Mouse (Mus musculus): ENCODE measurements at regions not wholly inside any gene's neighbourhood (a gene's known extent, or its start where the extent isn't known, plus 50 kb on each side); places are given as distances from the start of the nearest gene placed in this dataset.

DNA sequence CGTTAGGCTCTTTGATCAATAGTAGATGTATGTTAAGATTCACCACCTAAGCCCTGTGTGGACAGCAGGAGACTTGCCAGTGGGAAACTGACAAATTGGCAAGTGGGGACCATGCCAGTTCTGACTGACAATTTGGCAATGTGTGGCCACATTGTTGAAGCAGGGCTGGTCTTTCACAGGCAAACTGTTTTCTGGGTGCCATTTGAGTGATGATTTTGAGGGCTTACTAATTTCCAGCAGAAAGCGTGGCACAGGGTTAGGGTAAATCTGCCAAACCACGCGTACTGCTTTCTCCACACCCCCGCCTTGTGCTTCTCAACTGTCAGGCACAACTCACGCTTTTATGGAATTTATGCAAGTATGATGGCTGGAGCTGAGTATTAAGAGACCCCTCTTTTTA, 91.2 kb upstream of the Trpm3 start:
- DNase-seq (ENCODE audit: low spot score) = no peak

DNA sequence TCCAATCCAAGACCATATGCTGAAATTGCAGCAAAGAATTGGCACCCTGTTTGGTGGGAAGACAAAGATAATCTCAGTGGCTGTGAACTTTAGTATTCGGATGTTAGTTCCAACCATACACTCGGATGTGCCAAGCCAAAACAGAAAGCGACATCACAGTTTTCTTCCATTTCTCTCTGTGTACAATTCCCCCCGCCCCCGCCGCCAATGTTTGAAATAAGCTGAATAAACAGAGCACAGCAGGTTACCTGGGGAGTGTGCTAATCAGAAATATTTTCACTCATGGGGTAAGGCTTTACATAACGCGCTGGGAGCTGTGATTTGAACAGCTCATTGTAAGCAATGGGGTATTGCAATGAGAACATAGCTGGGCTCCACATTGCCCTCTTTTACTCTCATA, 72.5 kb upstream of the Trpm3 start:
- DNase-seq (ENCODE audit: low spot score) = no peak

DNA sequence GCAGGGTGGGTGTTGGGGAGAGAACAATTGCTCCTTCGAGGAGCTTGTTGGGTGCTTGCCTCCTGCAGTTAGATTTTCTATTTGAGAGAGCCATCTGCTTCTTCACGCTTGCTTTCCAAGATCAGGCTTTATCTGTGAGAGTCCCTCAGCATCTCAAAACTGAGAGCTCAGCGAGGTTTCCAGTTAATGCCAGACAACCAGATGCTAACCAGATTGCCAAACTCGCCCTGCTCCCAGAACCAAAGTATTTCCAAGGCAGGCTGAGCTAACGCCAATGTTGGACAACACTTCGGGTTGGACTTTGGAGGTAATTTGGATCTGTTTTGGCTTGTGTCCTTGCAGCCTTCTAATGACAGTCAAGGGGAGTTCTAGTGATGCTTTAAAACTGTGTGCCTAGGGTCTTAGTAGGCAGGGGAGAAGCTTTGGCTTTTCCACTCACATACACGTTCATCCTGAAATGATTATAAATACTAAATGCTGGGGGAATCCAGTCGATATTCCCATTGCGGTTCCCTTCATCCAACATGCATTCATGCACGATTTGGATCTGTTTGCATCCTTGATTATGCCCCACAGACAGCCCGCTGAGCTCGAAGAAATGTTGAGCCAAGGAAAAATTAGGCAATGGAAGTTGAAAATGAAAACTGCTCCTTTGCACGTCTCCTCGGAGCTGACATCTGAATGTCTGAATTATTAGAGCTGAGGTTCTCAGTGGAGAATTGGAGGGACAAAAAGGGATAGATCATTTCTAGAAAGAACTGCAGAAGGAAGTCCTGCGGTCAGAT, 68.4 kb upstream of the Trpm3 start:
- DNase-seq (ENCODE audit: low spot score) = no peak

DNA sequence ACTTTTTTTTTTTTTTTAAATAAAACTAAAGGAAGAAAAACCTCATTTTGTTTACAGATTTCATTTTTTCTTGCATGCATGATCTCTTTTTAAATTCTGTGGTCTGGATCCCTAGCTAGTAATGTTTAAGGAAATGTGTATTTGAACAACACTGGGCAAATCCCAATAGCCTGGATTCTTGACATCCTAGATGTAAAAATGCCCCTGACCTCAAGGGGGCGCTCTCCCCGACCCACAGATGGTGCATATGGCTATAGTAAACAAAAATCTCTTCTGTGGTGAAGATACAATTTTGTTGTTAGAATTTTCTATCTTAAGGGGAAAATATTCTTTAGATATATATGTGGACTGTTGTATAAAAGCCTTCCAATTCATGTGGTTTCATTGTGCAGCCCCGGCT, 67.1 kb upstream of the Trpm3 start:
- no peak for DNase-seq (ENCODE audit: low spot score)

DNA sequence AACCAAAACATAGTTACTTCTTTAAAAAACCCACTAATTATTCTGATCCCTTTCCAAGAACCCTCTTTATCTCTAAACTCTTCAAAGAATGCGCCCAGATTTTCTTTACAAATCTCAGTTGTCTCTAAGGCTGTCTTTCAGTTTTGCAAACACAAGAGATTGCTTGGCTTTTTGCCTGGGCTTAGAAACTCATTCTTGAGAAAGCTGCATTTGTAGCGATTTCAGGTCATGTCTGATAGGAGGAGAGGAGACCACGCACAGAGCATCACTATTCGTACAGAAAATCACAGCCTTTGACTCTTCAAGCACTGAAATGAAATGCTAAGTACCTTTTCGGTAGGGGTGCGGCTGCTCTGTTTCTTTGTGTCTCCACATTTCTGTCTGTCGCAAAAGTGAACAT, 64.8 kb upstream of the Trpm3 start:
- DNase-seq (ENCODE audit: low spot score) = no peak

DNA sequence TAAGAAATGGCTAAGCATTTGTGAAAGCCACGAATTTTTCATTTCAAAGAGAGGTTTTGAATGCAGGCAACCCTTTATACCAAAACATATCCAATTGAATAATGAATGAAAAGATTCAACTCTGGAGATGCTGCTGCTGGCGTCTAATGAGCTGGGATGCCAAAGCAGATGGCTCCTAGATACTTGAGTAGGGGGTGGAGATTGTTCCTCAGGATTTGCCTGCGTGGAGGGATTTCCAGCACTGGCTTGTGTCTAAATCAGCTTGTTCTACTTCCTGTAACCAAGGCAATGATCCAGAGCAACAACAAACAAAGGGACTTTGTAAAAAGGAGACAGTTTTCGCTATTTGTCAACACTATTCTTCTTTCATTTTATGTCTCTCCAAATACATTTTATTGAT, 57.4 kb upstream of the Trpm3 start:
- DNase-seq (ENCODE audit: low spot score) = no peak

Measured in ovary, adult 18-20 months (tissue).